ENCODE assay signal across 9 mouse cellular contexts in genomic region chr6:67510752-67511151, GRCm38 (mm10). TPM values are rescaled to one million over a fixed set of nuclear protein-coding genes. Genes with fewer than 3 reads are reported as not detected.
A peak's percentile ranks its signal among the peaks of the same experiment; 100 is the strongest.
DNase-seq lines count a peak whose midpoint lies in the region; ATAC-seq and TF ChIP-seq lines count a peak whose summit lies in the region.
"Had no signal": no experiment of that assay in that cellular context is flagged by ENCODE, and none has a peak within 500 bp of the region (broad histone marks: within the 10 kb centered on the region; RNA-seq: fewer than 3 reads in every experiment).

No protein-coding gene starts in this region.

- H3K9ac ChIP-seq in liver, embryonic 12.5 days = no peak overlapping the region
- H3K9ac ChIP-seq in midbrain, embryonic 15.5 days = no peak overlapping the region

- ATAC-seq in cerebellum, adult (ENCODE audit: insufficient number of reproducible peaks, low FRiP score, low TSS enrichment) = no peak
- no peak for ATAC-seq in liver, embryonic 12.5 days
- peak; percentile 45; the same call in 1 of the 2 replicates for ATAC-seq in midbrain, embryonic 15.5 days (replicated peaks)

- H3K4me2 ChIP-seq in liver, embryonic 12.5 days = no peak overlapping the region
- no peak overlapping the region for H3K4me2 ChIP-seq in midbrain, embryonic 15.5 days

- H3K4me1 ChIP-seq in liver, embryonic 12.5 days = no peaks in the 10 kb centered on the region
- no peaks in the 10 kb centered on the region for H3K4me1 ChIP-seq in cortical plate, adult 2 months (ENCODE audit: control insufficient read depth, insufficient read depth, low read length)
- no peaks in the 10 kb centered on the region for H3K4me1 ChIP-seq in midbrain, embryonic 15.5 days

- H3K9me3 ChIP-seq in liver, embryonic 12.5 days (replicated peaks) = no peaks in the 10 kb centered on the region
- H3K9me3 ChIP-seq in midbrain, embryonic 15.5 days = no peaks in the 10 kb centered on the region

- H3K27me3 ChIP-seq in liver, embryonic 12.5 days (replicated peaks) = no peaks in the 10 kb centered on the region
- H3K27me3 ChIP-seq in midbrain, embryonic 15.5 days (replicated peaks) = no peaks in the 10 kb centered on the region

- DNase-seq in cerebellum, postnatal 14 days = peak; percentile 44 to 55
- DNase-seq in liver = peak; percentile 6
- peak; percentile 71 for DNase-seq in kidney, postnatal 10 days
- peak; percentile 37 to 48 for DNase-seq in thymus, postnatal 36 days

- no peak overlapping the region for H3K4me3 ChIP-seq in liver, embryonic 12.5 days
- H3K4me3 ChIP-seq in cortical plate, adult 2 months (ENCODE audit: insufficient read depth, low read length) = no peak overlapping the region
- no peak overlapping the region for H3K4me3 ChIP-seq in midbrain, embryonic 15.5 days

- peak; percentile 53; the same call in 1 of the 2 replicates for TF ChIP-seq CTCF in cortical plate, adult 2 months (IDR thresholded peaks at IDR 0.05; ENCODE audit: extremely low read depth, insufficient read depth, low read length)

- H3K36me3 ChIP-seq in liver, embryonic 12.5 days = no peaks in the 10 kb centered on the region
- H3K36me3 ChIP-seq in midbrain, embryonic 15.5 days (replicated peaks) = no peaks in the 10 kb centered on the region

- no peak for TF ChIP-seq POLR2A in cortical plate, adult 2 months (IDR thresholded peaks at IDR 0.05; ENCODE audit: extremely low read depth, insufficient read depth, low read length)

- no peak overlapping the region for H3K27ac ChIP-seq in liver, embryonic 12.5 days
- no peak overlapping the region for H3K27ac ChIP-seq in cortical plate, adult 2 months (ENCODE audit: insufficient read depth, low read length)
- H3K27ac ChIP-seq in midbrain, embryonic 15.5 days = no peak overlapping the region
- H3K27ac ChIP-seq: macrophage had no signal

RNA-seq across cellular contexts. Expression of gene Il23r, which starts 19.1 kb away (rescaled TPM):
- polyA plus RNA-seq in liver, embryonic 12.5 days (2016; fragmentation: Nextera tagmentation; extraction: Ambion mirVana) = not detected in 2 replicates
- not detected in 2 replicates for polyA plus RNA-seq in cortical plate, adult 2 months (2012; rRNA removed)
- not detected in 2 replicates for polyA plus RNA-seq in midbrain, embryonic 15.5 days (2015; fragmentation: Nextera tagmentation; extraction: Ambion mirVana)

RNA-seq across cellular contexts. Expression of gene Tacstd2, which starts 24.8 kb away (rescaled TPM):
- polyA plus RNA-seq in liver, embryonic 12.5 days (2016; fragmentation: Nextera tagmentation; extraction: Ambion mirVana) = 0.41 and 0.55 TPM in 2 replicates
- 0.10 and 0.19 TPM in 2 replicates for polyA plus RNA-seq in cortical plate, adult 2 months (2012; rRNA removed)
- polyA plus RNA-seq in midbrain, embryonic 15.5 days (2015; fragmentation: Nextera tagmentation; extraction: Ambion mirVana) = 1.5 and 2.1 TPM in 2 replicates

Comparison
In these comparisons a context has a peak if more than half of its experiments do, and no peak if none do; other contexts are left out.
1. DNase-seq: peak in every context shown above with its lines; median percentile 71 in kidney, postnatal 10 days; 50 in cerebellum, postnatal 14 days; 42 in thymus, postnatal 36 days; 6 in liver.